Mouse (Mus musculus): Measurements from ENCODE around the gene Slc35c1.

Gene Slc35c1

GRCm38 (mm10) chr2:92434375-92434745 lies 26.0 kb downstream of the Slc35c1 start:
- no peak for DNase-seq (ENCODE audit: low spot score in 2 of 2)

GRCm38 (mm10) chr2:92433578-92434374 lies 26.6 kb downstream of the Slc35c1 start, which contains the start of gene Cry2:
Gene Cry2, minus strand, starts transcription at chr2:92434043.
- DNase-seq (ENCODE audit: low spot score in 2 of 2), result peak; percentile 98 to 99

- DNase-seq (ENCODE audit: low spot score in 2 of 2), result peak; percentile 38 to 76
Measured at GRCm38 (mm10) chr2:92432299-92433295, 27.7 kb downstream of the Slc35c1 start.

- DNase-seq (ENCODE audit: low spot score in 2 of 2), result no peak
Measured at GRCm38 (mm10) chr2:92431611-92432179, 28.6 kb downstream of the Slc35c1 start.

- peak in 1 of 2 experiments; percentile 46 for DNase-seq (ENCODE audit: low spot score in 2 of 2)
Measured at GRCm38 (mm10) chr2:92430723-92431541, 29.4 kb downstream of the Slc35c1 start.

GRCm38 (mm10) chr2:92430089-92430488 lies 30.2 kb downstream of the Slc35c1 start:
- DNase-seq (ENCODE audit: low spot score in 2 of 2), result no peak

- peak; percentile 68 to 70 for DNase-seq (ENCODE audit: low spot score in 2 of 2)
Measured at GRCm38 (mm10) chr2:92427882-92428281, 32.5 kb downstream of the Slc35c1 start.

GRCm38 (mm10) chr2:92426426-92426825 lies 33.9 kb downstream of the Slc35c1 start:
- no peak for DNase-seq (ENCODE audit: low spot score in 2 of 2)

GRCm38 (mm10) chr2:92425366-92425765 lies 35.0 kb downstream of the Slc35c1 start:
- DNase-seq (ENCODE audit: low spot score in 2 of 2), result no peak

GRCm38 (mm10) chr2:92424462-92425308 lies 35.7 kb downstream of the Slc35c1 start:
- DNase-seq (ENCODE audit: low spot score in 2 of 2), result peak in 1 of 2 experiments; percentile 54

GRCm38 (mm10) chr2:92423702-92424461 lies 36.5 kb downstream of the Slc35c1 start:
- peak; percentile 84 to 86 for DNase-seq (ENCODE audit: low spot score in 2 of 2)

- no peak for DNase-seq (ENCODE audit: low spot score in 2 of 2)
Measured at GRCm38 (mm10) chr2:92423156-92423555, 37.2 kb downstream of the Slc35c1 start.

GRCm38 (mm10) chr2:92422388-92423135 lies 37.8 kb downstream of the Slc35c1 start:
- no peak for DNase-seq (ENCODE audit: low spot score in 2 of 2)

GRCm38 (mm10) chr2:92421723-92422387 lies 38.5 kb downstream of the Slc35c1 start:
- no peak for DNase-seq (ENCODE audit: low spot score in 2 of 2)

GRCm38 (mm10) chr2:92411705-92412104 lies 48.6 kb downstream of the Slc35c1 start:
- no peak for DNase-seq (ENCODE audit: low spot score in 2 of 2)

- DNase-seq (ENCODE audit: low spot score in 2 of 2), result no peak
Measured at GRCm38 (mm10) chr2:92408309-92409045, 51.9 kb downstream of the Slc35c1 start.

- no peak for DNase-seq (ENCODE audit: low spot score in 2 of 2)
Measured at GRCm38 (mm10) chr2:92405687-92406086, 54.7 kb downstream of the Slc35c1 start.

Measured in urinary bladder, postnatal 4 days (tissue).